Mouse (Mus musculus) thymus, postnatal 4 days (tissue): Measurements from ENCODE around the gene Hax1.
A peak's percentile ranks its signal among the peaks of the same experiment; 100 is the strongest.

Experiments used
- DNase-seq: peaks from one replicate; pipeline ENCODE4 v3.0.0; 2021

Gene Hax1

DNA sequence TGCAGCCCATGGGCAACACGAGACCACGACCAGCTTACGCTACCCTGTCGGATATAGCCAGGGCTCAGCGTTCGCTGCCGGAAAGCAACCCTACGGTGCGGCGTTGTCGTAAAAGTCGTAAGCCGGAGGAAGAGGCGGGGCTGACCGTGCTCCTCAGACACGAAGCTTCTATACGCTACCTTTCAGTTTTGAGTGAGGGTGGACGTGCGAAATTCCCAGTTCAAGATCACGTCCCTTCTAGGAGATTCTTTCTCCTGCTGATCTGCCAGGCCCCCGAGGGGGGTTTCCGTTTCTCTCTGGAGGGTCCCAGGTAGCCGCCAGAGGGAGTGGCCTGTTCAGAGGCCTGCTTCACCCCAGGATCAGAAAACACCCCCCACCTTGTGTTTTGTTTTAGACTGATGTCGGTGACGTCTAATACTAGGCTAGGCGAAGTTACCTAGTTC lies at the start of gene Hax1:
Gene Hax1, minus strand, starts transcription at position 169 of the 443 bp plus-strand sequence.
- DNase-seq = peak; percentile 96

DNA sequence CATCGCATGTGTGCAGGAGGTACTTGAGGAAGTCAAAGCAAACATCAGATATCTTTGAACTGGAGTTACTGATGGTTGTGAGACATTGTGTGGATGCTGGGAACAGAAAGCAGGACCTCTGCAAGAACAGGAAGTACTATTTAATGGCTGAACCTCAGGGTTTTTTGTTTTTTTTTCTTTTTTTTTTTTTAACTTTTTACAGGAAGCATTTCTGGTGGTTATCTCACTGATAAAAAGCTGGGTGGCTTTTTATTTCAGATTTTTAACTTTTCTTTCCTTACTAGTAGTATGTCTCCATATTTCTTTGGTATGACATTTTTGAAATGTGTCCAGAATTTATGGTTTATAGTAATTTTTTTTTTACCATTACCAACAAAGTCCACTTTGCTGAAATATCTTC lies 37.7 kb upstream of the Hax1 start:
- no peak for DNase-seq

GRCm38 (mm10) chr3:90034653-90035052 lies 36.1 kb upstream of the Hax1 start:
- no peak for DNase-seq

- no peak for DNase-seq
These were observed 18.0 kb upstream of the Hax1 start for GRCm38 (mm10) chr3:90016626-90017025.

DNA sequence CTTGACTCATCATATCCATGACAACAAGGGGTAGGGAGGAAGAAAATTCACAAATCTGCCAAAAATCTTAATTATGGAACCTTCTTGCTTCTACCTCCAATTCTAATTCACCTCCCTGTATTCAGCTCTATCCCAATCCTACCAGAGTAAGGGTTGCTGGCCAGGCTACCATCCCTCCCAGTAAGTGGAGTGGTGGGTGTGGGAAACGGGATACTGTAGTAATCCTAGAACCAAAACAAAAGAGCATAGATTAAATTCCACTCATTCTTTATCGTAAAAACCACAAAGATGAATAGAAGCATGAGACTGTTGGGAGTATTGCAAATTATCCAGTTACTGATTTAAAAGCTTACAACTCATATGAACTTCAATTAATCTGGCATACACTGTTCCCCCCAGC lies 11.7 kb upstream of the Hax1 start:
- no peak for DNase-seq

DNA sequence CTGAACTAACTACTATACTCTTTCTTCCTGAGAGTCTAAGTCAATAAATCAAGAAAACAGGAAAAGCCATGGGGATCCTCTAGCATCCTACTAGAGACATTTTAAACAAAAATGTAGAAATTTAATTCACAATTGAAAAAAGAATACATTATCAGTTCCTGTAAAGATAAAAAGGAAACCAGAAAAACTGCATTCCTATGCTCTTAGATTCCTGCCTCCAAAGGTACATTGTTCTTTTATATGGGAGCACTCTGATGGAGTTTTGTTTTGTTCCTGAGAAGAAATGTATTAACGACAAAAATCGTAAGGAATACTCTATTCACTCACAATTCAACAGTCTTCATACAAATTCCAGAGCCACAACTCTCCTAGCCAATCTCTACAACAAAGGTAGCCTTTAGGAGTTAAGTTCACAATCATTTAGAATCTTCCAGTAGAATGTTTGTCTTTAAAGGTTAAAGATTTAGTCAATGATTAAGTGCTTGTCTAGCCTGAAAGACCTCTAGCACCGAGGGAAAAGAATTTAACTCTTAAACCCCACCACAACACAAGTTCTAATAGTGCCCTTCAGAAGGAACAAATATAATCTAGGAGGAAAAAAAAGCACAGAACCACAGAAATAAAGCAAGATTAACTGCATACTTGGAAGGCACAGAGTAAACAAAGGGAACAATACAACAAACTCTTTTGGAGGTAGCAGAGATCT lies 5.7 kb upstream of the Hax1 start:
- DNase-seq = no peak

DNA sequence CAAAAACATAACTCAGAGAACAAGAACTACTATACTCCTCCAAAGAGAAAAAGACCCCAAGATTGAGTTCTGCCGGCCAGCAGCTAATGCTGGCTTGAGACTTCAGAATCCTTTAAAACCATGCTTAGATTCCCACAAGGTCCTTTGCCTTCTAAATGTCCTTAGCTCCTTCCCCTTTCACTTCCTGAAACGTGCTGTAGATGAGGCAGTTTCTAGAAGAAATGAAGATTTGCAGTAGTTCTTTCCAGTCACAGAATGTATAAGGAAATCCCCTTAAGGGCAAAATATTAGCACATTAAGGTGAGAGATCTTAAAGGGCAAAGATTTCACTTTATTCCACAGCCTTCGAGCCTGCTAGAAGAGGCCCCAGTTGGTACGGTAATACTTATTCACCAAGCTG lies 1.2 kb upstream of the Hax1 start:
- DNase-seq = no peak

DNA sequence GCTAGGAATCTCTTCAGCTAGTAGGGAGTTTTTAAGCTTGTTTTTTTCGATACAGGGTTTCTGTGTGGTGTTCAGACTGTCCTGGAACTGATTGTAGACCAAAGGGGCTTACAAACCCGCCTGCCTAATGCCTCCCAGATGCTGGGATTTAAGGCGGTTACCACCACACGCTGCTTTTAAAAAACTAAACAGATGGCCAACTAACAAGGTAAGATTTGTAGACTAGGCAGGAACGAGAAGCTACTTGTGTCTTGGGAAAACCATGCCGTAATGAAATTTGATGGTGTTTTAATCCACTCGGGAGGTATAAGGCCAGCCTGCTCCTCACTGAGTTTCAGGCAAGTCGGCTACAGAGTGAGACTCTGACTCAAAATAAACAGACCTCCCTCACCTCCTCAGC lies 510 bp upstream of the Hax1 start:
- no peak for DNase-seq

DNA sequence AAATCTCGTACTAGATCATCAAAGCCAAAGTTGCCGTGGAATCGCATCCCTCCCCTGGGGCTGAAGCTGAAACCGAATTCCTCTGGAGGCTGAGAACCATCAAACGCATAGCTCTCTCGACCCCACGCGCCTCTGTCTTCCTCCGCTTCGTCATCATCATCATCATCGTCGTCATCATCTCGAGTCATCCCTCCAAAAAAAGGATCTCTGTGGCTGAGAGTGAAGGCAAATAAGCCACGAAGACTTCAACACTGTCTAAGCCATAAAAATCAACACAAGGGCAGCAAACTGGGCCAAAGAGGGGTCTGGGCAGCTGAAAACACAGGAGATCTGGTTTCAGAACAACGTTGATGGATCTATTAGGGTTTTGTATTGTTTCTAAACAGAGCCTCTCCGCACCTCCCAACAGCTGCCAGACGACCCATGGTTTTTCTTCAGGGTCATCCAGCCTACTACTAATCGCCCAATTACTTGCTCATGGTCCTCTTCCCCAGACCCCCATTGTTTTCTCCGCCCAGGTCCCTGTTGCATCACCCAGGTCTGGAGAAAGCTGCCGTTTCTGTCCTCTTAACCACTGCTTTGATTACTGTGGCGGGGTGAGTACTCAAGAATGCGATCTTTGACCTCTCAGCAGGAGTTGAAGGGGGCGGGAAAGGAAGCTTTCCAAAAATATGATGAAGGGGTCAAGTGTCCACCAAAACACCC lies 637 bp downstream of the Hax1 start:
- DNase-seq = peak; percentile 28

GRCm38 (mm10) chr3:89994807-89995515 lies 3.6 kb downstream of the Hax1 start:
- DNase-seq = no peak

DNA sequence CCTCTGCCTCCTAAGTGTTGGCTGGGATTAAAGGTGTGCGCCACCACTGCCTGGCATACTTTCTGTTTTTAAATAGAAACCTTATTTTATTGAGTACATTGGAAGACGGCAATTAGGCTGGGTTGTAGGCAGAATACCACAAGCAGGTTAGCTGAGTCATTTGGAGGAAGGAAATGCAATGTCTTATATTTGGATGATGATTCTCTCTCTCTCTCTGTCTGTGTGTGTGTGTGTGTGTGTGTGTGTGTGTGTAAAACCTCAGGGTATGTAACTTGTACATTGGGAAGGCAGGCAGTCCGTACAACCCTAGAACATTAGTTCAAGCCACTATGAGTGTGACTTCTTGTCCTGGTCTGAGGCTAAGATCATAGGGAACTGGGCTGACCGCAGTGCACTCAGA lies 10.8 kb downstream of the Hax1 start:
- no peak for DNase-seq

DNA sequence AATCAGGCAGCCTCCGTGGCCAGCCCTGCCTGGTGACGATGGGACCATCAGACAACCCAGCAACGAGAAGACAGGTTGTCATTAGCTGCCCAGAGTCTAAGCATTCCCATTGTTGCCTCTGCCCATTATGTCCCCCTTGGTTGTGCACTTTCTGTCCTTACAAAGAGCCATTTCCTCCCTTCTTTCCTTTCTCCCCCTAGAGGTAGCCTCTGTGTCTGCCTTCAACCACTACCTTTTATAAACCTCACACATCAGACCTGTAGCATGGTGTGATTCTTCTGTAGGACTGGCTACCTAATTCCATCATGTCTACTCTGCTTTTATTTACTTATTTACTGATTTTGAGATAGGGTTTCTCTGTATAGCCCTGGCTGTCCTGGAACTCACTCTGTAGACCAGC lies 11.4 kb downstream of the Hax1 start:
- no peak for DNase-seq

DNA sequence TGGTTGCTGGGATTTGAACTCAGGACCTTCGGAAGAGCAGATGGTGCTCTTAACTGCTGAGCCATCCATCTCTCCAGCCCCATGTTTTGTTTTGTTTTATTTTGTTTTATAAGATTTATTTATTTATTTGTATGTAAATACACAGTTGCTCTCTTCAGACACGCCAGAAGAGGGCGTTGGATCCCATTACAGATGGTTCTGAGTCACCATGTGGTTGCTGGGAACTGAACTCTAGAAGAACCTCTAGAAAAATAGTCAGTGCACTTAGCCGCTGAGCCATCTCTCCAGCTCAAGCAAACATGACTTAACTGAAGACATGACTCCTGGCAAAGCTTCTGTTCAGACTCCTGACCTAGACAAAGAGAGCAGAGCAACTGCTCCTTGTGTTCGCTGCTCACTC lies 16.2 kb downstream of the Hax1 start:
- DNase-seq = no peak

- DNase-seq = no peak
These were observed 21.7 kb downstream of the Hax1 start for GRCm38 (mm10) chr3:89976859-89977258.

GRCm38 (mm10) chr3:89968509-89968908 lies 30.1 kb downstream of the Hax1 start:
- no peak for DNase-seq

DNA sequence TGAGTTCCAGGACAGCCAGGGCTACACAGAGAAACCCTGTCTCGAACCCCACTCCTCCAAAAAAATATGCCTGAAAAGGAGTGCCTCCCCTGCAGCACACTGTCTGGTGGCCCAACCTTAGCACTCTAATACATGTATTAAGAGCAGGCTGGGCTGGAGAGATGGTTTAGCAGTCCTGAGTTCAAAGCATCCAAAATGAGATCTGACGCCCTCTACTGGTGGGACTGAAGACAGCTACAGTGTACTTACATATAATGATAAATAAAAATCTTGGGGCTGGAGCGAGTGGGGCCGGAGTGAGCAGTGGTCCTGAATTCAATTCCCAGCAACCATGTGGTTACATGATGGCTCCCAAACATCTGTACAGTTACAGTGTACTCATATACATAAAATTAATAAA lies 31.6 kb downstream of the Hax1 start:
- peak; percentile 49 for DNase-seq

DNA sequence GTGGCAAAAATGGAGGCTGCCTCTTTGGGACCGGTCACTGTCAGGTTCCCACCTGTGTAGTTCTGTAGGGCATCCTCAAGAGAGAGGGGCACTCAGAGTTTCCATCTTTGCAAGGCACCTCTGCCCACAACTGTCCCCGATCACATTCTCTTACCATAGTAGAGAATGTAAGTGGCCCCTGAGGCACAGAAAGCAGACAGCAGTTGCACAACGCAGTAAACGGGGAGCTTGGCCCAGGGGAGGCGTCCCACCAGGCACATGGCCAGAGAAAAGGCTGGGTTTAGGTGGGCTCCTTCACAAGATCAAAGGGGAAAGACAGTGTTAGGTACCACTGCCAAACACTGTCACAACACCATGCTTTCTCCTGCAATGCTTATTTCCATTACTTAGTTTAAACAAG lies 32.6 kb downstream of the Hax1 start:
- no peak for DNase-seq

- DNase-seq = no peak
These were observed 33.0 kb downstream of the Hax1 start for GRCm38 (mm10) chr3:89965557-89965956.

GRCm38 (mm10) chr3:89963926-89964739 lies 34.4 kb downstream of the Hax1 start:
- peak; percentile 69 for DNase-seq

GRCm38 (mm10) chr3:89963221-89963763 lies 35.3 kb downstream of the Hax1 start, which contains the start of gene Atp8b2:
Atp8b2 (minus strand) TSS chr3:89963508.
- DNase-seq = peak; percentile 83

DNA sequence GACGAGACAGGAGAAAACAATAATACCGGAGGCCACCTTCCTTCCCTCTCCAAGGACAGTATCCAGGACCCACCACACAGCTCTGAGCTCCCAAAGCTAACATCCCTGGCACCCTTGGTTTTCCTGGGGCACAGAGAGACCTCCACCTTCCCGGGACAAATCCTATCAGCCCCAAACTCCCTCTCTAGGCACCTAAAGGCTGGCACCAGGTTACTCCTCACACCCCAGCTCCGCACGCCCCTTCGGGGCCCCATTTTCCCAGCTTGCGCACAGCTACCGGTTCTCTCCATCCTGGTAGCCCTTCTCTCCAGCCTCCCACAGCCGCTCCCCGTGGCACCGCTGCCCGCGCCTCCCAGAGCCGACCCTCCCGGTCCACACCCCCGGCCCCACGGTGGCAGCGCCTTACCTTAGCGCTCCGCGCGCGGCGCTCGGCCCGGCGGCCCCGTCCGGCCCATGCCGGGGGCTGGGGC lies 35.8 kb downstream of the Hax1 start:
- no peak for DNase-seq

GRCm38 (mm10) chr3:89962059-89962750 lies 36.4 kb downstream of the Hax1 start:
- DNase-seq = peak; percentile 49
